Mouse (Mus musculus) spleen, adult 2 months (tissue): ENCODE data around the gene Lrrc30. TPM values are rescaled to one million over a fixed set of nuclear protein-coding genes. Genes with fewer than 3 reads are reported as not detected.

Experiments used
- DNase-seq, 2 experiments: peaks; one replicate each; pipeline versions ENCODE4 v3.0.0 to v3.0.0-alpha.2; 2012 to 2021; ENCODE audit warnings: low spot score in 2 of 2, low read depth in 1 of 2
- H3K27ac ChIP-seq: fragments of 200-500 bp; 2 replicates; pipeline ENCODE4 v1.5.1; 2012; ENCODE audit warnings: low read length, inconsistent platforms; ENCODE audit not compliant: insufficient read depth
- H3K27me3 ChIP-seq: fragments of 200-500 bp; 2 replicates; pipeline ENCODE4 v1.6.1; 2012; ENCODE audit warnings: mild to moderate bottlenecking, moderate library complexity, low read length, inconsistent platforms; ENCODE audit not compliant: control insufficient read depth, insufficient read depth
- H3K36me3 ChIP-seq: fragments of 200-500 bp; 2 replicates; pipeline ENCODE4 v1.6.1; 2012; ENCODE audit warnings: mild to moderate bottlenecking, low read length, inconsistent platforms; ENCODE audit not compliant: control insufficient read depth, insufficient read depth
- H3K4me1 ChIP-seq: fragments of 200-500 bp; 2 replicates; pipeline ENCODE4 v1.6.1; 2011; ENCODE audit warnings: inconsistent platforms; ENCODE audit not compliant: control insufficient read depth, insufficient read depth, insufficient read length
- H3K4me3 ChIP-seq: fragments of 200-500 bp; 2 replicates; pipeline ENCODE4 v1.5.1; 2011; ENCODE audit warnings: mild to moderate bottlenecking, inconsistent platforms; ENCODE audit not compliant: insufficient read depth, insufficient read length; ENCODE audit errors: extremely low read depth
- CTCF ChIP-seq: fragments of 200-500 bp; IDR thresholded peaks from 2 replicates; pipeline ENCODE4 v1.5.1; 2011; ENCODE audit warnings: mild to moderate bottlenecking, inconsistent platforms; ENCODE audit not compliant: insufficient read depth, insufficient read length, insufficient replicate concordance; ENCODE audit errors: extremely low read depth
- POLR2A ChIP-seq: fragments of 200-500 bp; IDR thresholded peaks from 2 replicates; pipeline ENCODE4 v1.6.1; 2011; ENCODE audit warnings: low read depth, low read length, inconsistent platforms
- WGBS: fragments of 180-500 bp; shearing (Covaris S2); methylation state at CpG from one replicate; pipeline ENCODE4 v1.1.7; 2018; 5-methylcytosine and 5-hydroxymethylcytosine counted together
- polyA plus RNA-seq: library from polyadenylated mRNA; depleted of rRNA; stranded (reverse); fragments of >200 nt; gene quantifications from 2 replicates; pipeline ENCODE4 v1.2.3, GENCODE M21; 2012

Lrrc30 gene
- polyA plus RNA-seq, 1 experiment, result not detected

GRCm38 (mm10) chr17:67641627-67642026 is 9.1 kb upstream of the Lrrc30 start:
- Histone ChIP-seq H3K27ac (no peak overlapping the region), H3K4me1 (no peaks in the 10 kb centered on the region), H3K4me3 (no peak overlapping the region), H3K27me3 (no peaks in the 10 kb centered on the region), H3K36me3 (no peaks in the 10 kb centered on the region)
- DNase-seq, result no peak
- TF ChIP-seq CTCF (no peak), POLR2A (no peak)

- WGBS, result 72% methylated on average over 10 of the region's 10 CpGs
These were observed 5.7 kb upstream of the Lrrc30 start for GRCm38 (mm10) chr17:67638119-67638810.

GRCm38 (mm10) chr17:67636951-67637350 is 4.4 kb upstream of the Lrrc30 start:
- Histone ChIP-seq H3K27ac (no peak overlapping the region), H3K4me3 (no peak overlapping the region), H3K27me3 (no peaks in the 10 kb centered on the region), H3K36me3 (no peaks in the 10 kb centered on the region), H3K4me1 (no peaks in the 10 kb centered on the region)
- DNase-seq, result no peak
- 76% methylated on average over 2 of the region's 2 CpGs for WGBS
- no peak for TF ChIP-seq CTCF
- TF ChIP-seq POLR2A, result no peak

More at GRCm38 (mm10) chr17:67638119-67638810, 5.7 kb upstream of the Lrrc30 start:
- Histone ChIP-seq H3K36me3 (no peaks in the 10 kb centered on the region), H3K27me3 (no peaks in the 10 kb centered on the region), H3K4me1 (no peaks in the 10 kb centered on the region), H3K4me3 (no peak overlapping the region), H3K27ac (no peak overlapping the region)
- DNase-seq, result no peak
- TF ChIP-seq CTCF (no peak), POLR2A (no peak)

- no peaks in the 10 kb centered on the region for H3K36me3 ChIP-seq
- no peaks in the 10 kb centered on the region for H3K27me3 ChIP-seq
- WGBS, result 78% methylated on average over 3 of the region's 3 CpGs
- no peak for TF ChIP-seq POLR2A
- TF ChIP-seq CTCF, result no peak
- H3K4me3 ChIP-seq, result no peak overlapping the region
- H3K27ac ChIP-seq, result no peak overlapping the region
- no peaks in the 10 kb centered on the region for H3K4me1 ChIP-seq
- DNase-seq, result no peak
These were observed 3.8 kb upstream of the Lrrc30 start for GRCm38 (mm10) chr17:67636304-67636703.

GRCm38 (mm10) chr17:67629746-67630145 is 2.8 kb downstream of the Lrrc30 start:
- Histone ChIP-seq H3K36me3 (no peaks in the 10 kb centered on the region), H3K4me3 (no peak overlapping the region), H3K4me1 (no peaks in the 10 kb centered on the region), H3K27ac (no peak overlapping the region), H3K27me3 (no peaks in the 10 kb centered on the region)
- TF ChIP-seq POLR2A, result no peak
- no peak for TF ChIP-seq CTCF
- DNase-seq, result no peak
- WGBS, result 70% methylated on average over 3 of the region's 3 CpGs

- DNase-seq, result no peak
- H3K36me3 ChIP-seq, result no peaks in the 10 kb centered on the region
- WGBS, result 70% methylated on average over 13 of the region's 13 CpGs
These were observed 3.3 kb downstream of the Lrrc30 start for GRCm38 (mm10) chr17:67629211-67629657.

GRCm38 (mm10) chr17:67628475-67628874 is 4.0 kb downstream of the Lrrc30 start:
- no peak for TF ChIP-seq POLR2A
- no peak for TF ChIP-seq CTCF
- H3K27me3 ChIP-seq, result no peaks in the 10 kb centered on the region
- no peak overlapping the region for H3K4me3 ChIP-seq
- H3K36me3 ChIP-seq, result no peaks in the 10 kb centered on the region
- no peaks in the 10 kb centered on the region for H3K4me1 ChIP-seq
- DNase-seq, result no peak
- no peak overlapping the region for H3K27ac ChIP-seq
- 92% methylated on average over 15 of the region's 15 CpGs for WGBS

More at GRCm38 (mm10) chr17:67629211-67629657, 3.3 kb downstream of the Lrrc30 start:
- H3K4me1 ChIP-seq, result no peaks in the 10 kb centered on the region
- no peak for TF ChIP-seq CTCF
- TF ChIP-seq POLR2A, result no peak
- no peaks in the 10 kb centered on the region for H3K27me3 ChIP-seq
- H3K4me3 ChIP-seq, result no peak overlapping the region
- H3K27ac ChIP-seq, result no peak overlapping the region
